28 mouse cellular contexts compared by ENCODE assay signal in genomic region chr7:27261888-27262287, GRCm38 (mm10). TPM values are rescaled to one million over a fixed set of nuclear protein-coding genes. Genes with fewer than 3 reads are reported as not detected.
DNase-seq lines count a peak whose midpoint lies in the region; ATAC-seq and TF ChIP-seq lines count a peak whose summit lies in the region.
"Had no signal": no experiment of that assay in that cellular context is flagged by ENCODE, and none has a peak within 500 bp of the region (broad histone marks: within the 10 kb centered on the region; RNA-seq: fewer than 3 reads in every experiment).

No protein-coding gene starts in this region.

- H3K36me3 ChIP-seq in hindbrain, postnatal 0 days (ENCODE audit: insufficient read depth, low read length), result peaks cover 35% of the 10 kb centered on the region; the same call in 1 of the 2 replicates
- H3K36me3 ChIP-seq in hindbrain, embryonic 16.5 days (ENCODE audit: control insufficient read depth, insufficient read depth, low read length), result peaks cover 28% of the 10 kb centered on the region
- peaks cover 9% of the 10 kb centered on the region for H3K36me3 ChIP-seq in intestine, embryonic 15.5 days
- H3K36me3 ChIP-seq: liver, embryonic 13.5 days had no signal

- H3K4me1 ChIP-seq in hindbrain, postnatal 0 days (ENCODE audit: insufficient read depth, low read length), result peaks cover 11% of the 10 kb centered on the region; the same call in 1 of the 2 replicates
- peaks cover 28% of the 10 kb centered on the region for H3K4me1 ChIP-seq in hindbrain, embryonic 16.5 days (ENCODE audit: control insufficient read depth, insufficient read depth, low read depth, low read length)
- H3K4me1 ChIP-seq in intestine, embryonic 15.5 days (replicated peaks), result peaks cover 22% of the 10 kb centered on the region

- 72% methylated on average over 6 of the region's 6 CpGs for WGBS in hindbrain, postnatal 0 days
- 68% methylated on average over 6 of the region's 6 CpGs for WGBS in hindbrain, embryonic 16.5 days
- 70% methylated on average over 6 of the region's 6 CpGs for WGBS in intestine, embryonic 15.5 days

- H3K27me3 ChIP-seq in hindbrain, postnatal 0 days (ENCODE audit: insufficient read depth, low read length), result no peaks in the 10 kb centered on the region
- H3K27me3 ChIP-seq in hindbrain, embryonic 16.5 days (replicated peaks; ENCODE audit: control insufficient read depth, insufficient read depth, low read length), result no peaks in the 10 kb centered on the region
- H3K27me3 ChIP-seq in intestine, embryonic 15.5 days (replicated peaks), result no peaks in the 10 kb centered on the region
- H3K27me3 ChIP-seq: CH12.LX; embryonic facial prominence, embryonic 12.5 days; heart, embryonic 12.5 days; hindbrain, embryonic 15.5 days; kidney, embryonic 15.5 days; Patski had no signal

- no peak for TF ChIP-seq CTCF in hindbrain, postnatal 0 days (IDR thresholded peaks at IDR 0.05; ENCODE audit: low read depth)

- no peak for ATAC-seq in cerebellum, adult (ENCODE audit: insufficient number of reproducible peaks, low FRiP score, low TSS enrichment)
- no peak for ATAC-seq in hindbrain, postnatal 0 days
- ATAC-seq in hindbrain, embryonic 16.5 days, result no peak
- no peak for ATAC-seq in intestine, embryonic 15.5 days
- ATAC-seq: midbrain, embryonic 16.5 days; Patski had no signal

- H3K9ac ChIP-seq in hindbrain, postnatal 0 days (replicated peaks; ENCODE audit: low read length), result no peak overlapping the region
- no peak overlapping the region for H3K9ac ChIP-seq in hindbrain, embryonic 16.5 days (ENCODE audit: low read depth, low read length)
- H3K9ac ChIP-seq in intestine, embryonic 15.5 days, result no peak overlapping the region
- H3K9ac ChIP-seq: embryonic facial prominence, embryonic 12.5 days; heart, embryonic 12.5 days; hindbrain, embryonic 15.5 days; kidney, embryonic 15.5 days; liver, embryonic 13.5 days had no signal

- H3K27ac ChIP-seq in hindbrain, postnatal 0 days, result no peak overlapping the region
- no peak overlapping the region for H3K27ac ChIP-seq in hindbrain, embryonic 16.5 days (ENCODE audit: low read depth, low read length)
- no peak overlapping the region for H3K27ac ChIP-seq in intestine, embryonic 15.5 days
- H3K27ac ChIP-seq: embryonic facial prominence, embryonic 12.5 days; hindbrain, embryonic 15.5 days; kidney, embryonic 15.5 days; liver, embryonic 13.5 days had no signal

- H3K4me2 ChIP-seq in hindbrain, postnatal 0 days (ENCODE audit: low read depth, low read length), result 0 out of 2 replicates have a peak overlapping the region, but pooled peaks have one; percentile 90
- H3K4me2 ChIP-seq in hindbrain, embryonic 16.5 days (ENCODE audit: low read length), result no peak overlapping the region
- no peak overlapping the region for H3K4me2 ChIP-seq in intestine, embryonic 15.5 days (replicated peaks)
- H3K4me2 ChIP-seq: embryonic facial prominence, embryonic 12.5 days; heart, embryonic 12.5 days; kidney, embryonic 15.5 days; liver, embryonic 13.5 days had no signal

- DNase-seq in cerebellum, adult 9-11 months, result peak; percentile 51
- DNase-seq in hindbrain, postnatal 0 days (ENCODE audit: low spot score), result peak; percentile 19
- peak; percentile 57 for DNase-seq in brain, adult 2 months (ENCODE audit: low read depth, low spot score)
- peak; percentile 60 to 64 for DNase-seq in cerebellum, postnatal 10 days
- DNase-seq: adrenal gland, postnatal 36 days; B cell, adult 2 months; heart, postnatal 10 days; kidney, adult 11 months; kidney, postnatal 36 days; liver, embryonic 13.5 days; lung, adult 2 months; lung, postnatal 14 days; right cerebral cortex, adult 18-20 months; right cerebral cortex, postnatal 4 days; thymus, adult 18-20 months; thymus, postnatal 36 days had no signal

- no peaks in the 10 kb centered on the region for H3K9me3 ChIP-seq in hindbrain, postnatal 0 days (ENCODE audit: low read length)
- H3K9me3 ChIP-seq in hindbrain, embryonic 16.5 days (ENCODE audit: control insufficient read depth, low read length), result no peaks in the 10 kb centered on the region
- H3K9me3 ChIP-seq in intestine, embryonic 15.5 days, result no peaks in the 10 kb centered on the region
- H3K9me3 ChIP-seq: embryonic facial prominence, embryonic 12.5 days; G1E; heart, embryonic 12.5 days; hindbrain, embryonic 15.5 days; kidney, embryonic 15.5 days; liver, embryonic 13.5 days had no signal

- no peak overlapping the region for H3K4me3 ChIP-seq in hindbrain, postnatal 0 days (ENCODE audit: low read length)
- no peak overlapping the region for H3K4me3 ChIP-seq in hindbrain, embryonic 16.5 days (ENCODE audit: low read length)
- no peak overlapping the region for H3K4me3 ChIP-seq in intestine, embryonic 15.5 days (replicated peaks)
- H3K4me3 ChIP-seq: embryonic facial prominence, embryonic 12.5 days; heart, embryonic 12.5 days; kidney, embryonic 15.5 days; liver, embryonic 13.5 days; myocyte had no signal

RNA-seq across cellular contexts. Expression of gene Numbl, which starts 3.7 kb away (rescaled TPM):
- 140 and 161 TPM in 2 replicates for total RNA-seq in hindbrain, postnatal 0 days (2014; rRNA removed)
- polyA plus RNA-seq in hindbrain, postnatal 0 days (2015; fragmentation: Nextera tagmentation; extraction: Ambion mirVana), result 55.9 and 59.5 TPM in 2 replicates
- polyA plus RNA-seq in hindbrain, embryonic 16.5 days (2015; fragmentation: Nextera tagmentation; extraction: Ambion mirVana), result 54.4 and 59.5 TPM in 2 replicates
- 16.2 and 16.5 TPM in 2 replicates for polyA plus RNA-seq in intestine, embryonic 15.5 days (2015; fragmentation: Nextera tagmentation; extraction: Ambion mirVana)

RNA-seq across cellular contexts. Expression of gene Coq8b, which starts 29.1 kb away (rescaled TPM):
- 26.5 and 27.6 TPM in 2 replicates for total RNA-seq in hindbrain, postnatal 0 days (2014; rRNA removed)
- polyA plus RNA-seq in hindbrain, postnatal 0 days (2015; fragmentation: Nextera tagmentation; extraction: Ambion mirVana), result 16.7 and 20.4 TPM in 2 replicates
- 21.8 and 23.9 TPM in 2 replicates for polyA plus RNA-seq in hindbrain, embryonic 16.5 days (2015; fragmentation: Nextera tagmentation; extraction: Ambion mirVana)
- polyA plus RNA-seq in intestine, embryonic 15.5 days (2015; fragmentation: Nextera tagmentation; extraction: Ambion mirVana), result 21.3 and 21.4 TPM in 2 replicates

RNA-seq across cellular contexts. Expression of gene Itpkc, which starts 33.4 kb away (rescaled TPM):
- 14.3 and 18.8 TPM in 2 replicates for total RNA-seq in hindbrain, postnatal 0 days (2014; rRNA removed)
- polyA plus RNA-seq in hindbrain, postnatal 0 days (2015; fragmentation: Nextera tagmentation; extraction: Ambion mirVana), result 3.3 and 4.0 TPM in 2 replicates
- 5.7 and 5.9 TPM in 2 replicates for polyA plus RNA-seq in hindbrain, embryonic 16.5 days (2015; fragmentation: Nextera tagmentation; extraction: Ambion mirVana)
- polyA plus RNA-seq in intestine, embryonic 15.5 days (2015; fragmentation: Nextera tagmentation; extraction: Ambion mirVana), result 8.8 and 9.4 TPM in 2 replicates
